Mouse (Mus musculus): ENCODE data around the gene Fbxo11.

DNA sequence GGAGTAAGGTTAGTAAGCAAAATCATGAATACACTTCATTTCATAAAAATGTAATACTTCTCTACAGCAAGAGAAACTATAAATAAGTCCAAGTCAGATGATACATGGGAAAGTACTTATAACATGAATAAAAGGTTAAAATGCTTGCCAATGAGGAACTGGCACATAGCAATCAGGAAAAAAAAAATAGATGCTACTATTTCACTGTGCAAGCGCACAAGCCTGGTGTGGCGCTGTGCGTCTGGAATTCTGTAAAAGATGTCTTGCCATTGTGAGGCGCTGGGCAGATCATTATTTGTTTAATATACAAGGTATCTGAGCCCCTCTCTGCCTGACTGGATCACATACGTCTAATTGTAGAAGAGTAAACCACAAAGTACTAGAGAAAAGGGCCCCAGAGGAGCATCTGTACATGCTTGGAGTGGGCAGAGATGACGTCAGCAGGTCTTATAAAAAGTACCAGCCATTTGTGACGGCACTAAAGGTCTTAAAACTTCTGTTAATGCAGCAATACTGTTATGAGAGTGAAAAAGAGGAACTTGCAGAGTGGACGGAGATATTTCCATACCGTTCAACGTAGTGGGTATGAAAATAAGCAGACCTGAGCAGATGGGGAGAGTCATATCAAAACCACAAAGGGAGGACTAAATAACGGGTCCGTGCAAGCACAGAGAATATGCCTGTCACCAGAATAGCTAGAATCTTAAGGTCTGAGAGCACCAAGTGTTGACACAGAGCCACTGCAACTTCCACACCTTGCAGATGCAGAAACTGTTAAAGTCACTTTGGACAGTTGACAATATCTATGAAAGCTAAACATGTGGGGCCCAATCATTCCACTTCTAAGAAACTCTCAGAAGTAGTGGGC is 48.2 kb upstream of the Fbxo11 start:
- TF ChIP-seq POLR2A (IDR thresholded peaks at IDR 0.05; ENCODE audit: low read depth, low read length) (no peak), CTCF (IDR thresholded peaks at IDR 0.05; ENCODE audit: borderline replicate concordance, insufficient read depth, low read length) (no peak)
